Mouse (Mus musculus): Measurements from ENCODE around the gene Tfpt.
"Not testable (repeated sequence)": the region's sequence is repeated elsewhere in the genome, so short reads cannot be mapped to it uniquely, and the experiment has no call there.

The Tfpt gene

GRCm38 (mm10) chr7:3571847-3572246, 57.9 kb downstream of the Tfpt start:
- no peak for DNase-seq

- not testable (repeated sequence) for DNase-seq
These were observed 59.1 kb downstream of the Tfpt start for GRCm38 (mm10) chr7:3570580-3570979.
